Mouse (Mus musculus) hematopoietic stem cell, adult 5-6 weeks (primary cell): ENCODE results near the gene Ubr1. TPM values are rescaled to one million over a fixed set of nuclear protein-coding genes. Genes with fewer than 3 reads are reported as not detected.
"Not testable (repeated sequence)": the region's sequence is repeated elsewhere in the genome, so short reads cannot be mapped to it uniquely, and the experiment has no call there.

Experiments used
- ATAC-seq, 2 experiments: fragments of 125-278 bp in 1 of 2; replicated peaks in 1 of 2; 2 replicates each; pipeline ENCODE4 v1.8.0; 2016 to 2017; ENCODE audit warnings: inconsistent platforms in 2 of 2, mild to moderate bottlenecking in 2 of 2, moderate number of reproducible peaks in 2 of 2, low read depth in 1 of 2, moderate TSS enrichment in 1 of 2; ENCODE audit not compliant: low FRiP score in 2 of 2, poor library complexity in 2 of 2, severe bottlenecking in 2 of 2, insufficient read depth in 1 of 2, low TSS enrichment in 1 of 2
- total RNA-seq: library from RNA; stranded (forward); fragments of 172-1452, 232-1000 nt; gene quantifications from 2 replicates; pipeline ENCODE4 v1.2.3, GENCODE M21; 2017

Ubr1 gene
- 32.1 and 39.5 TPM in 2 replicates for total RNA-seq

- ATAC-seq, result peak; percentile 92 to 96
Observed at GRCm38 (mm10) chr2:120970559-120971080, at the start of gene Ubr1. Ubr1 (minus strand) TSS chr2:120970715.

- ATAC-seq, result no peak
Observed at GRCm38 (mm10) chr2:121017151-121017550, 46.6 kb upstream of the Ubr1 start.

- ATAC-seq, result no peak
Observed at GRCm38 (mm10) chr2:121016226-121016625, 45.7 kb upstream of the Ubr1 start.

- no peak for ATAC-seq
Observed at GRCm38 (mm10) chr2:121015507-121015906, 45.0 kb upstream of the Ubr1 start.

- no peak for ATAC-seq
Observed at GRCm38 (mm10) chr2:121012676-121013075, 42.2 kb upstream of the Ubr1 start.

GRCm38 (mm10) chr2:121009071-121009677, 38.7 kb upstream of the Ubr1 start:
- ATAC-seq, result no peak

GRCm38 (mm10) chr2:121008664-121009007, 38.1 kb upstream of the Ubr1 start:
- no peak for ATAC-seq

GRCm38 (mm10) chr2:121007925-121008663, 37.6 kb upstream of the Ubr1 start, which contains the start of gene Ccndbp1:
Ccndbp1 (plus strand) TSS chr2:121008403.
- ATAC-seq, result peak; percentile 96 to 98

- no peak for ATAC-seq
Observed at GRCm38 (mm10) chr2:121006986-121007385, 36.5 kb upstream of the Ubr1 start.

- ATAC-seq, result no peak
Observed at GRCm38 (mm10) chr2:121004018-121004811, 33.7 kb upstream of the Ubr1 start.

GRCm38 (mm10) chr2:121003586-121003985, 33.1 kb upstream of the Ubr1 start:
- ATAC-seq, result no peak

- ATAC-seq, result no peak
Observed at GRCm38 (mm10) chr2:120998863-120999262, 28.3 kb upstream of the Ubr1 start.

GRCm38 (mm10) chr2:120996607-120997006, 26.1 kb upstream of the Ubr1 start:
- ATAC-seq, result not testable (repeated sequence)

GRCm38 (mm10) chr2:120991196-120991595, 20.7 kb upstream of the Ubr1 start:
- ATAC-seq, result no peak

GRCm38 (mm10) chr2:120985241-120985640, 14.7 kb upstream of the Ubr1 start:
- ATAC-seq, result no peak

- ATAC-seq, result no peak
Observed at GRCm38 (mm10) chr2:120983611-120984010, 13.1 kb upstream of the Ubr1 start.

GRCm38 (mm10) chr2:120980861-120981260, 10.3 kb upstream of the Ubr1 start:
- ATAC-seq, result no peak

- no peak for ATAC-seq
Observed at GRCm38 (mm10) chr2:120979819-120980218, 9.3 kb upstream of the Ubr1 start.
